Mouse (Mus musculus) megakaryocyte, embryonic 14.5 days (primary cell): ENCODE results near the gene Akap8.

Experiments used
- FLI1 ChIP-seq: IDR thresholded peaks from 2 replicates; pipeline ENCODE4 v1.6.1; 2012; ENCODE audit warnings: low read length, inconsistent platforms, mixed read lengths
- GATA1 ChIP-seq: IDR thresholded peaks from 3 replicates; pipeline ENCODE4 v1.6.1; 2012; ENCODE audit warnings: mixed read lengths, low read length, inconsistent platforms, borderline replicate concordance

DNA sequence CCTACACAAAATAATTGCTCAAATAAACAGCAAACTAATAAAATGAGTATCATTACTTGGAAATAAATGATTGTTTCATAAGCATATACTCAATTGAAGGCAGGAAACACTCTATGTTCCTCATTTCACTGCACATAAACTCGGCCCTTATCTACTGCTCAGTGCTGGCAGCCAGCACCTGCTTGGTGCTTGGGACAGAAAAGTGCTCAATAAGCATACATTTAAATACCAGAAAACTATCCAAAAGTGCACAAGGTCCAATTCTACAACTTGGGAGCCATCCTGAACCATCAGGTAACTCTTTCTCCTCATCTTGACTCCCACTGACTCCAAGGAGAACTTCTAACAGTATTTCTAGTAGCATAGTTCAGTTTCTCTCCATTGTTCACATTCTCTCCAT, 53.4 kb downstream of the Akap8 start:
- TF ChIP-seq GATA1 = no peak
- no peak for TF ChIP-seq FLI1
